Mouse (Mus musculus): ENCODE data around the gene Tpbpb.
A peak's percentile ranks its signal among the peaks of the same experiment; 100 is the strongest.
"Not testable (repeated sequence)": the region's sequence is repeated elsewhere in the genome, so short reads cannot be mapped to it uniquely, and the experiment has no call there.

The Tpbpb gene

DNA sequence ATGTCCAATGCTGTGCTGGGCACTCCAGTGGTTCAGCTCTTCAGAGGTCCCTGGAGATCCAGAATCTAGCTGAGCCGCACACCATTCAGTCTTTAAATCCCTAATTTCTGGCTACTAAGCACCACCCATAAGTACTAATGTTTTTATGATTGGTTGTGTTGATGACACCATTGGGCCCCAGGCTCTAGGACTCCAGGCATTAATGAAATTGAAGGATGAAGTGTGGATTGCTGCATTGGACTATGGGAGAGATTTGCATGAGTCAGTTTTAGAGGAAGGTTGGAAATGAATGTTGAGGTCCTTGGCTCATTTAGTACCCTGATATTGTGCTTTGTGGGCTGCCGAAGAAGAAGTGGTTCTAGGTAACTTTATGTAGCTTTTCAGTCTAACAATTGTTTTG is at the start of gene Tpbpb:
Gene Tpbpb (minus strand): TSS at position 101 of the 400 bp plus-strand sequence.
- DNase-seq (ENCODE audit: extremely low spot score): not testable (repeated sequence)

- DNase-seq (ENCODE audit: extremely low spot score): not testable (repeated sequence)
Measured at GRCm38 (mm10) chr13:60941884-60942283, 37.2 kb upstream of the Tpbpb start, which contains the start of gene Tpbpa. Gene Tpbpa, minus strand, starts transcription at chr13:60941984.

DNA sequence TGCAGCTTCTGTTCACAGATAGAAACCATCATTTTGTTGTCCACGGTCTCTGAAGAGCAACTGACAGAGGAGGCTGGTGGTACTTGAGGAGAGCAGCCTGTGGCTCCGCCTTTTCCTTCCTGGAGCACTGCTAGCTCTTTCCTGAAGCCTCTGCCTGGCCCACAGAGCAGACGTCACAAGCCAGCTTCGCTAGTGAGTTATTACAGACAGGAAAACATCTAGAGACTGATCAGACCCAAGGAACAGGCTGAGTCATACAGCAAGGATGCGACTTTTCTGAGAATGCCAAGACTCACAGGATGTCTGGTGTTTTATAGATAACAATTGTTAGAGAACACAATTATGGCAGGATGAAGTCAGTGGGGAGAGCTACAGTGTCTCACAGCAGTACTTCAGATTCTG is 31.8 kb upstream of the Tpbpb start, which contains the start of the genes Gm49391 and Ctla2a:
Gene Gm49391 (minus strand): TSS at position 72 of the 402 bp plus-strand sequence.
Gene Ctla2a (minus strand): TSS at position 126 of the 402 bp plus-strand sequence.
- DNase-seq (ENCODE audit: extremely low spot score): peak; percentile 1

DNA sequence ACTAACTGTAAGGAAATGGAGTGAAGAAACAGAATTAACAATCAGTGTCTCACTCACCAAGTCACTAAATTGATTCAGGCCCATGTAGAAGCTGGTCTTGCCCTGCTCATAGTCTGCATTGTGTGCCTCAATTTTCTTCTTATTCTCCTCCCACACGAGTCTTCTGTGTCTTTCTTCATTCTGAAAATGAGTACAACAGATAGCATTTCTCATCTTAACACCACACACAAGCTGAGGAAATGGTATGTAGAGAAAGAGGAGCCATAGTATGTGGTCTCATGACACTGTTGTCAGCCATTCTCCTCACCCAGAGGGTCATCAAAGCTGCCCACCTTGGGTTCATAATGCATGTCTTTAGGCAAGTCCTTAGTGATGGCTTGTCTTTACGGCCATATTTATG is 30.8 kb upstream of the Tpbpb start, which contains the start of gene Gm49393:
Gene Gm49393 (minus strand): TSS at position 101 of the 400 bp plus-strand sequence.
- not testable (repeated sequence) for DNase-seq (ENCODE audit: extremely low spot score)

DNA sequence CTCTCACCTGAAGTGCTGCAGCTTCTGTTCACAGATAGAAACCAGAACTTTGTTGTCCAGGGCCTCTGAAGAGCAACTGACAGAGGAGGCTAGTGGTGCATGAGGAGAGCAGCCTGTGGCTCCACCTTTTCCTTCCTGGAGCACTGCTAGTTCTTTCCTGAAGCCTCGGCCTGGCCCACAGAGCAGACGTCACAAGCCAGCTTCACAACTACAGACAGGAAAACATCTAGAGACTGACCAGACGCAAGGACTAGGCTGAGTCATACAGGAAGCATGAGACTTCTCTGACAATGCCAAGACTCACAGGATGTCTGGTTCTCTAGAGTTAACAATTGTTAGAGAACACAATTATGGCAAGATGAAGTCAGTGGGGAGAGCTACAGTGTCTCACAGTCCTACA is 7.4 kb downstream of the Tpbpb start, which contains the start of gene Ctla2b:
Gene Ctla2b (minus strand): TSS at position 120 of the 400 bp plus-strand sequence.
- no peak for DNase-seq (ENCODE audit: extremely low spot score)

GRCm38 (mm10) chr13:60896794-60897193 is 7.9 kb downstream of the Tpbpb start, which contains the start of gene Gm49392:
Gene Gm49392, minus strand, starts transcription at chr13:60896894.
- not testable (repeated sequence) for DNase-seq (ENCODE audit: extremely low spot score)

DNA sequence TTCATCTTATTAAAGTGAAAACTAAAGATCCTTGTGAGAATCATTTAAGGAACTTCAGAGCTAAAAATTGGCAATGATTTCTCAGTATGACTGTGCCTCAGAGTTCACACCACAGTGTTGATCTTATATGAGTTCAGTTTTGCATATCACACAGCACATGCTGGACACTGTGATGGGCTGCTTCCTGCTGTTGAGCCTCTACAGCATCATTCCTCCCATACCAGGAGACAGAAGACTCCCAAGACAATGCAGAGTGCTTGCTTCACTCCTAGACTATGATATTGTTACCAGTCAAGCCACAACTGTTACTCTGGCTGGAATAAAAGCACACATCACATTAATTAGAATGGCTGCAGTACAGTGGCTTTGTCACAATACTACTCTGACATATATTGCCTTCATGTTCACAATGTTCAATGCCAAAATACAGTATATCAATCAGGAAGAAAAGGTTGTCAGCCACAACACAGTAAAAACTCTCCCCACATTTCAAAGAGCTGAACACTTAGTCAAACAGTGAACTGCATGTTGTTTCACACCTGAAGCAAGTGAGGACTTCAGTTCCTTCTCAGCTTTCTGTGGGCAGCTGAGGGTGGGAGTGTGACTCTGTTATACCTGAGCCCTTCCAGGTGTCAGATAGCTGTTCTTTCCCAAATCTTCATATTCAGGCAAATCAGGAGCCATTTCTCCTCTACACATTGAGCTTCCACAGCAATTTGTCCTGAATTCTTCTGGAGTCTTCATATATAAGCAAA is 9.1 kb downstream of the Tpbpb start:
- DNase-seq (ENCODE audit: extremely low spot score): no peak

DNA sequence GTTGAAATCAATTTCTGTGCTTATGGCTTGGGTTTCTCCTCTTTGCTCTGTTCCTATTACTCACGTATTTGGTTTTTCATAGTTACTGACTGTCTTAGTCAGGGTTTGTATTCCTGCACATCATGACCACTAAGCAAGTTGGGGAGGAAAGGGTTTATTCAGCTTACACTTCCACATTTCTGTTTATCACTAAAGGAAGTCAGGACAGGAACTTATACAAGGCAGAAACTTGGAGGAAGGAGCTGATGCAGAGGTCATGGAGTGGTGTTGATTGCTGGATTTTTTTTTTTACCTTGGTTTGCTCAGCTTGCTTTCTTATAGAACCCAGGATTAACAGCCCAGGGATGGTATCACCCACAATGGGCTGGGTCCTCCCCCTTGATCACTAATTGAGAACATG is 12.4 kb downstream of the Tpbpb start:
- DNase-seq (ENCODE audit: extremely low spot score): no peak

GRCm38 (mm10) chr13:60864281-60864680 is 40.4 kb downstream of the Tpbpb start, which contains the start of gene 4930486L24Rik:
Gene 4930486L24Rik, minus strand, starts transcription at chr13:60864475.
- no peak for DNase-seq (ENCODE audit: extremely low spot score)

Measured in embryo, embryonic 9.5 days (tissue).